Mouse (Mus musculus) bone marrow macrophage, adult 2 months (primary cell): ENCODE results near the gene Snx9. TPM values are rescaled to one million over a fixed set of nuclear protein-coding genes. Genes with fewer than 3 reads are reported as not detected.

ENCODE experiments used
- H3K27ac ChIP-seq: 2 replicates; pipeline ENCODE4 v1.5.1; 2012; ENCODE audit warnings: low read depth, low read length; ENCODE audit not compliant: insufficient read depth
- H3K4me1 ChIP-seq: 2 replicates; pipeline ENCODE4 v1.6.1; 2012; ENCODE audit warnings: low read length; ENCODE audit not compliant: control insufficient read depth, insufficient read depth
- H3K4me3 ChIP-seq: 2 replicates; pipeline ENCODE4 v1.5.1; 2012; ENCODE audit warnings: mild to moderate bottlenecking, low read length, moderate library complexity; ENCODE audit not compliant: insufficient read depth
- CTCF ChIP-seq: IDR thresholded peaks from 2 replicates; pipeline ENCODE4 v1.5.1; 2012; ENCODE audit warnings: low read depth, mild to moderate bottlenecking, low read length, moderate library complexity
- POLR2A ChIP-seq: IDR thresholded peaks from 2 replicates; pipeline ENCODE4 v1.6.1; 2012; ENCODE audit warnings: mild to moderate bottlenecking, low read depth, low read length, borderline replicate concordance
- polyA plus RNA-seq: library from polyadenylated mRNA; stranded (reverse); fragments of >200 nt; gene quantifications from 2 replicates; pipeline ENCODE4 v1.2.4, GENCODE M21; 2012; ENCODE audit not compliant: missing spikeins, insufficient read depth, insufficient read length

Gene Snx9
- polyA plus RNA-seq, 1 experiment: 77.6 TPM

GRCm38 (mm10) chr17:5980860-5981259 is 139.7 kb downstream of the Snx9 start:
- Histone ChIP-seq H3K4me3 (no peak overlapping the region), H3K27ac (no peak overlapping the region), H3K4me1 (peaks cover 44% of the 10 kb centered on the region)
- TF ChIP-seq POLR2A (no peak), CTCF (no peak)

Other genes starting within 250 kb of the Snx9 start
- gene Synj2, start 100.0 kb downstream of the Snx9 start, polyA plus RNA-seq: 9.7 and 11.2 TPM in 2 replicates
- 6.7 and 10.3 TPM in 2 replicates for gene Serac1, start 238.4 kb downstream of the Snx9 start, polyA plus RNA-seq
- 48.5 and 56.7 TPM in 2 replicates for gene Gtf2h5, start 238.5 kb downstream of the Snx9 start, polyA plus RNA-seq